Mouse (Mus musculus) ES-Bruce4 (cell line): ENCODE data around the gene Selplg.

ENCODE experiments used
- CTCF ChIP-seq: IDR thresholded peaks from one replicate; pipeline ENCODE4 v1.8.1; 2011; ENCODE audit warnings: low read depth, low read length
- EP300 ChIP-seq: IDR thresholded peaks from 2 replicates; pipeline ENCODE4 v1.6.1; 2011; ENCODE audit warnings: low read depth, low read length; ENCODE audit not compliant: insufficient read depth
- POLR2A ChIP-seq: IDR thresholded peaks from one replicate; pipeline ENCODE4 v1.8.1; 2011; ENCODE audit warnings: low read length; ENCODE audit not compliant: insufficient read depth

DNA sequence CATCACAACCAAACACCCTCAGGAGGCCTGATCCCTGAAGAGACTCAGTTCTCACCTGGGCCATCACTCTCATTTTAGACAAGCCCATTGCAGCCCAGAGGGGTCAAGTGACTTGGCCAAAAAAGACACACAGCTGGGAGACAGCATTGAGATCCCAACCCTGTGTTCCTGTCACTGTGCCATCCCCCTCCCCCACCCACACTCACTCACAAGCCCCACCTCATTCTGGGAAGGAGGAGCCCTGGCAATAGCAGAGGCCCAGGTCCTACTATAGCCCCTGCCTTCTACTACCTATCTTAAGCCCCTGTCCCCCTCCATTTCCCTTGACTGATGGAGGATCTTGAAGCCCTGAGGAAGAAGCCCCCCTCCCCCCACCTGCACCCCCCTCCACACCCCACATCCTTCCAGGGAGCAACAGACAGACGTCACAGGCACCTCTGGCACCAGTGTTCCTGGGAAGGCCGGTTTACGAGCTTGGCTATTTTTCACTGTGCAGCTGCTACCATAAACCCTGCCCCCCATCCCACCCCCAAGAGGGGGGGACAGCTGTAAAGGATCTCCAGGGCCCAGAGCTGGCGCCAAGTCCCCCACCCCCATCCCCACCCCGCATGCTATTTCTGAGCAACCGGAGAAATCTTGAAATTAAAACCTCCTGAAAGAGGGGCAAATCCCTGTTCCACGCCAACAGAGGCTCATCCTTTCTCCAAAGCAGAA lies 43.2 kb downstream of the Selplg start:
- TF ChIP-seq POLR2A (no peak), CTCF (no peak), EP300 (no peak)
